Mouse (Mus musculus) forebrain, embryonic 15.5 days (tissue): Measurements from ENCODE around the gene Nfib. TPM values are rescaled to one million over a fixed set of nuclear protein-coding genes. Genes with fewer than 3 reads are reported as not detected.

Source experiments
- ATAC-seq: fragments of 200-750 bp; cut with Nextera tagmentation; replicated peaks from 2 replicates; pipeline ENCODE4 v1.8.0; 2017; ENCODE audit warnings: mild to moderate bottlenecking, moderate TSS enrichment, moderate library complexity
- H3K27ac ChIP-seq: fragments of 300-500 bp; sonication (generic); replicated peaks from 2 replicates; pipeline ENCODE4 v1.5.1; 2015; ENCODE audit warnings: mild to moderate bottlenecking, inconsistent platforms
- H3K27me3 ChIP-seq: fragments of 300-500 bp; sonication (generic); 2 replicates; pipeline ENCODE4 v1.6.1; 2015; ENCODE audit warnings: inconsistent platforms
- H3K36me3 ChIP-seq: fragments of 300-500 bp; sonication (generic); 2 replicates; pipeline ENCODE4 v1.6.1; 2015; ENCODE audit warnings: mild to moderate bottlenecking, inconsistent platforms
- H3K4me1 ChIP-seq: fragments of 300-500 bp; sonication (generic); 2 replicates; pipeline ENCODE4 v1.6.1; 2015; ENCODE audit warnings: inconsistent platforms
- H3K4me2 ChIP-seq: fragments of 300-500 bp; sonication (generic); replicated peaks from 2 replicates; pipeline ENCODE4 v1.6.1; 2015; ENCODE audit warnings: mild to moderate bottlenecking, inconsistent platforms
- H3K4me3 ChIP-seq: fragments of 300-500 bp; sonication (generic); 2 replicates; pipeline ENCODE4 v1.5.1; 2015; ENCODE audit warnings: mild to moderate bottlenecking, inconsistent platforms
- H3K9ac ChIP-seq: fragments of 300-500 bp; sonication (generic); replicated peaks from 2 replicates; pipeline ENCODE4 v1.6.1; 2015; ENCODE audit warnings: mild to moderate bottlenecking, inconsistent platforms
- H3K9me3 ChIP-seq: fragments of 300-500 bp; sonication (generic); 2 replicates; pipeline ENCODE4 v1.6.1; 2016; ENCODE audit warnings: inconsistent platforms
- WGBS: fragments of 180-500 bp; shearing (Covaris S2); methylation state at CpG from one replicate; pipeline ENCODE4 v1.1.7; 2015; ENCODE audit warnings: mixed read lengths; 5-methylcytosine and 5-hydroxymethylcytosine counted together
- polyA plus RNA-seq: library from polyadenylated mRNA; unstranded; fragments of >200 nt; fragmentation: Nextera tagmentation; extraction: Ambion mirVana; gene quantifications from 2 replicates; pipeline ENCODE4 v1.2.1, GENCODE M21; 2015

Nfib gene
- polyA plus RNA-seq, 1 experiment from 2014 or later, result 282 TPM

- Histone ChIP-seq H3K36me3 (peaks cover 5% of the 10 kb centered on the region), H3K27ac (peak overlapping the region; percentile 91), H3K9me3 (no peaks in the 10 kb centered on the region), H3K4me1 (peaks cover 54% of the 10 kb centered on the region), H3K9ac (no peak overlapping the region), H3K27me3 (no peaks in the 10 kb centered on the region), H3K4me2 (peak overlapping the region; percentile 16), H3K4me3 (no peak overlapping the region)
- 10% methylated on average over 3 of the region's 3 CpGs for whole genome bisulfite sequencing
- ATAC-seq, result peak; percentile 33; the same call in 1 of the 2 replicates
These were observed 402.1 kb downstream of the Nfib start for GRCm38 (mm10) chr4:82303362-82303900.

- WGBS, result 41% methylated on average over 6 of the region's 6 CpGs
- Histone ChIP-seq H3K9me3 (no peaks in the 10 kb centered on the region), H3K4me3 (no peak overlapping the region), H3K4me1 (peaks cover 56% of the 10 kb centered on the region), H3K36me3 (peaks cover 3% of the 10 kb centered on the region), H3K27me3 (no peaks in the 10 kb centered on the region), H3K4me2 (no peak overlapping the region), H3K27ac (peak overlapping the region; percentile 91), H3K9ac (no peak overlapping the region)
- no peak for ATAC-seq
These were observed 402.6 kb downstream of the Nfib start for GRCm38 (mm10) chr4:82302901-82303300.

GRCm38 (mm10) chr4:82298606-82299005, 406.9 kb downstream of the Nfib start:
- H3K9me3 ChIP-seq, result no peaks in the 10 kb centered on the region
- no peak overlapping the region for H3K4me3 ChIP-seq
- ATAC-seq, result no peak
- no peak overlapping the region for H3K27ac ChIP-seq
- 96% methylated on average over 1 of the region's 1 CpGs for whole genome bisulfite sequencing
- H3K4me1 ChIP-seq, result peaks cover 33% of the 10 kb centered on the region
- 0 out of 2 replicates have a peak, but pooled peaks cover 4% of the 10 kb centered on the region for H3K36me3 ChIP-seq
- no peaks in the 10 kb centered on the region for H3K27me3 ChIP-seq
- no peak overlapping the region for H3K9ac ChIP-seq
- H3K4me2 ChIP-seq, result no peak overlapping the region

GRCm38 (mm10) chr4:82297562-82297961, 408.0 kb downstream of the Nfib start:
- no peaks in the 10 kb centered on the region for H3K9me3 ChIP-seq
- peak overlapping the region; percentile 60 for H3K27ac ChIP-seq
- no peak overlapping the region for H3K9ac ChIP-seq
- no peaks in the 10 kb centered on the region for H3K27me3 ChIP-seq
- H3K4me3 ChIP-seq, result no peak overlapping the region
- H3K4me2 ChIP-seq, result no peak overlapping the region
- H3K4me1 ChIP-seq, result peaks cover 30% of the 10 kb centered on the region
- ATAC-seq, result no peak
- 71% methylated on average over 2 of the region's 2 CpGs for WGBS
- H3K36me3 ChIP-seq, result 0 out of 2 replicates have a peak, but pooled peaks cover 4% of the 10 kb centered on the region

GRCm38 (mm10) chr4:82294066-82294465, 411.5 kb downstream of the Nfib start:
- ATAC-seq, result no peak

GRCm38 (mm10) chr4:82291174-82291847, 414.2 kb downstream of the Nfib start:
- WGBS, result 52% methylated on average over 4 of the region's 4 CpGs
- ATAC-seq, result no peak
- H3K9me3 ChIP-seq, result no peaks in the 10 kb centered on the region

More at GRCm38 (mm10) chr4:82294066-82294465, 411.5 kb downstream of the Nfib start:
- H3K27me3 ChIP-seq, result no peaks in the 10 kb centered on the region
- H3K9ac ChIP-seq, result no peak overlapping the region
- no peaks in the 10 kb centered on the region for H3K9me3 ChIP-seq
- no peak overlapping the region for H3K4me3 ChIP-seq
- WGBS, result 47% methylated on average over 1 of the region's 1 CpGs
- H3K4me2 ChIP-seq, result no peak overlapping the region
- 0 out of 2 replicates have a peak, but pooled peaks cover 4% of the 10 kb centered on the region for H3K36me3 ChIP-seq
- peaks cover 19% of the 10 kb centered on the region for H3K4me1 ChIP-seq
- peak overlapping the region; percentile 4; the same call in 1 of the 2 replicates for H3K27ac ChIP-seq

GRCm38 (mm10) chr4:82290623-82291022, 414.9 kb downstream of the Nfib start:
- no peak overlapping the region for H3K27ac ChIP-seq
- H3K4me1 ChIP-seq, result peaks cover 9% of the 10 kb centered on the region
- H3K9me3 ChIP-seq, result no peaks in the 10 kb centered on the region
- 67% methylated on average over 9 of the region's 9 CpGs for WGBS
- no peak overlapping the region for H3K9ac ChIP-seq
- H3K36me3 ChIP-seq, result no peaks in the 10 kb centered on the region; the same call in 1 of the 2 replicates
- H3K4me3 ChIP-seq, result no peak overlapping the region
- H3K27me3 ChIP-seq, result no peaks in the 10 kb centered on the region
- no peak for ATAC-seq
- no peak overlapping the region for H3K4me2 ChIP-seq

More at GRCm38 (mm10) chr4:82291174-82291847, 414.2 kb downstream of the Nfib start:
- no peak overlapping the region for H3K4me2 ChIP-seq
- no peaks in the 10 kb centered on the region for H3K27me3 ChIP-seq
- peaks cover 9% of the 10 kb centered on the region for H3K4me1 ChIP-seq
- no peak overlapping the region for H3K4me3 ChIP-seq
- 0 out of 2 replicates have a peak, but pooled peaks cover 1% of the 10 kb centered on the region for H3K36me3 ChIP-seq
- H3K9ac ChIP-seq, result no peak overlapping the region
- H3K27ac ChIP-seq, result no peak overlapping the region

- H3K27me3 ChIP-seq, result no peaks in the 10 kb centered on the region
- 0 out of 2 replicates have a peak overlapping the region, but pooled peaks have one; percentile 26 for H3K27ac ChIP-seq
- no peak overlapping the region for H3K4me2 ChIP-seq
- peaks cover 9% of the 10 kb centered on the region for H3K4me1 ChIP-seq
- no peaks in the 10 kb centered on the region; the same call in 1 of the 2 replicates for H3K36me3 ChIP-seq
- 76% methylated on average over 7 of the region's 7 CpGs for WGBS
- ATAC-seq, result no peak
- no peak overlapping the region for H3K9ac ChIP-seq
- no peak overlapping the region for H3K4me3 ChIP-seq
- no peaks in the 10 kb centered on the region for H3K9me3 ChIP-seq
These were observed 416.0 kb downstream of the Nfib start for GRCm38 (mm10) chr4:82289596-82289995.

GRCm38 (mm10) chr4:82288138-82288537, 417.4 kb downstream of the Nfib start:
- WGBS, result 88% methylated on average over 2 of the region's 2 CpGs
- H3K9me3 ChIP-seq, result no peaks in the 10 kb centered on the region
- 0 out of 2 replicates have a peak, but pooled peaks have one; percentile 3 for ATAC-seq

GRCm38 (mm10) chr4:82287454-82287853, 418.1 kb downstream of the Nfib start:
- H3K27me3 ChIP-seq, result no peaks in the 10 kb centered on the region
- H3K4me1 ChIP-seq, result no peaks in the 10 kb centered on the region
- no peak overlapping the region for H3K4me2 ChIP-seq
- H3K4me3 ChIP-seq, result no peak overlapping the region
- WGBS, result 94% methylated on average over 2 of the region's 2 CpGs
- no peaks in the 10 kb centered on the region for H3K9me3 ChIP-seq
- H3K27ac ChIP-seq, result peak overlapping the region; percentile 47; the same call in 1 of the 2 replicates
- ATAC-seq, result no peak
- no peak overlapping the region for H3K9ac ChIP-seq
- no peaks in the 10 kb centered on the region; the same call in 1 of the 2 replicates for H3K36me3 ChIP-seq

More at GRCm38 (mm10) chr4:82288138-82288537, 417.4 kb downstream of the Nfib start:
- no peak overlapping the region for H3K9ac ChIP-seq
- no peaks in the 10 kb centered on the region; the same call in 1 of the 2 replicates for H3K36me3 ChIP-seq
- peak overlapping the region; percentile 47; the same call in 1 of the 2 replicates for H3K27ac ChIP-seq
- H3K27me3 ChIP-seq, result no peaks in the 10 kb centered on the region
- no peak overlapping the region for H3K4me3 ChIP-seq
- no peak overlapping the region for H3K4me2 ChIP-seq
- H3K4me1 ChIP-seq, result peaks cover 1% of the 10 kb centered on the region; the same call in 1 of the 2 replicates

- no peak overlapping the region for H3K9ac ChIP-seq
- no peak overlapping the region for H3K27ac ChIP-seq
- WGBS, result 90% methylated on average over 2 of the region's 2 CpGs
- ATAC-seq, result no peak
- H3K36me3 ChIP-seq, result no peaks in the 10 kb centered on the region; the same call in 1 of the 2 replicates
- H3K27me3 ChIP-seq, result no peaks in the 10 kb centered on the region
- H3K9me3 ChIP-seq, result no peaks in the 10 kb centered on the region
- no peaks in the 10 kb centered on the region for H3K4me1 ChIP-seq
- H3K4me3 ChIP-seq, result no peak overlapping the region
- no peak overlapping the region for H3K4me2 ChIP-seq
These were observed 418.6 kb downstream of the Nfib start for GRCm38 (mm10) chr4:82286931-82287330.

- Histone ChIP-seq H3K4me3 (no peak overlapping the region), H3K4me1 (no peaks in the 10 kb centered on the region), H3K4me2 (no peak overlapping the region), H3K36me3 (no peaks in the 10 kb centered on the region; the same call in 1 of the 2 replicates), H3K9me3 (no peaks in the 10 kb centered on the region), H3K27me3 (no peaks in the 10 kb centered on the region), H3K9ac (no peak overlapping the region), H3K27ac (no peak overlapping the region; the same call in 1 of the 2 replicates)
- 83% methylated on average over 6 of the region's 6 CpGs for WGBS
- no peak for ATAC-seq
These were observed 422.0 kb downstream of the Nfib start for GRCm38 (mm10) chr4:82283536-82283935.
